Mouse (Mus musculus): ENCODE data around the gene Cacng6. TPM values are rescaled to one million over a fixed set of nuclear protein-coding genes. Genes with fewer than 3 reads are reported as not detected.

Cacng6 gene
- polyA plus RNA-seq (2012; rRNA removed; ENCODE audit: low replicate concordance) = 26.9 TPM in 1 of 2 replicates, not detected in the other

GRCm38 (mm10) chr7:3423895-3424294, at the start of gene Cacng6:
Gene Cacng6, plus strand, starts transcription at chr7:3424195.

DNA sequence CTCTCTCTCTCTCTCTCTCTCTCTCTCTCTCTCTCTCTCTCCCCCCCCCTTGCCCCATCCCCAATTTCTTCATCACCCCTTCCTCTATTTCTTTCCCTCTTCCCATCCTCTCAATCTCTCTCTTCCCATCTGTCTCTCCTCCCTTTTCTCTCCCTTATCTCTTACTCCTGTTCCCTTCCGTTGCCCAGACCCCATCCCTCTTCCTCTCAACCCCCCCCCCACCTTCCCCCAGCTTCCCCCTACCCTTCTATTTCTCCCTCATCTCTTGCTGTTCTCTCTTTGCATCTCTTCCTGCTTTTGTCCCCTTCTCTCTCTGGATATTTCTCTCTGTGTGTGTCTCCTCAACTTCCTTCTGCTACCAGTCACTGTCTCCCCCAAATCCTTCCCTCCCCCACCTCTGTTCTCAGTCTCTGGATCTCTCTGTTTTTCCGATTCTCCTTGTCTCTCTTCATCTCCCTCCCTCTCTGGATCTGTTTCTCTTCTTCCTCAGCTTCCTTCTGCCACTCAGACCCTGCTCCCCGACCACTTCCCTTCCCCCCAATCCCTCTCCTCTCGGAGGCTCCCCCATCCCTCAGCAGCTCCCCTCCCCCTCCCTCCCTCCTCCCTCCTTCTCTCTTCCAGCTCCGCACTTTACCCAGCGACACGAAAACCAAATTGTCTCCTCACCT, 33.4 kb upstream of the Cacng6 start, which contains the start of gene Cacng8:
Gene Cacng8, plus strand, starts transcription at position 271 of the 668 bp plus-strand sequence.

Other genes starting within 250 kb of the Cacng6 start
- gene Nlrp12, start 174.5 kb upstream of the Cacng6 start, polyA plus RNA-seq (2012; rRNA removed; ENCODE audit: low replicate concordance) = 0.01 and 0.20 TPM in 2 replicates
- 398 and 647 TPM in 2 replicates for gene Myadm, start 135.1 kb upstream of the Cacng6 start, polyA plus RNA-seq (2012; rRNA removed; ENCODE audit: low replicate concordance)
- gene Prkcg, start 135.0 kb upstream of the Cacng6 start, polyA plus RNA-seq (2012; rRNA removed; ENCODE audit: low replicate concordance) = 4.4 and 5.7 TPM in 2 replicates
- gene Cacng7, start 91.2 kb upstream of the Cacng6 start, polyA plus RNA-seq (2012; rRNA removed; ENCODE audit: low replicate concordance) = 17.0 and 17.8 TPM in 2 replicates
- 0.09 and 0.54 TPM in 2 replicates for gene Cacng8, start 33.5 kb upstream of the Cacng6 start, polyA plus RNA-seq (2012; rRNA removed; ENCODE audit: low replicate concordance)
- gene Tarm1, start 78.4 kb downstream of the Cacng6 start, polyA plus RNA-seq (2012; rRNA removed; ENCODE audit: low replicate concordance) = 0.36 and 0.72 TPM in 2 replicates
- gene Oscar, start 192.0 kb downstream of the Cacng6 start, polyA plus RNA-seq (2012; rRNA removed; ENCODE audit: low replicate concordance) = 0.49 and 0.59 TPM in 2 replicates
- gene Ndufa3, start 193.2 kb downstream of the Cacng6 start, polyA plus RNA-seq (2012; rRNA removed; ENCODE audit: low replicate concordance) = 235 and 511 TPM in 2 replicates
- 6.4 TPM in 2 replicates for gene Tfpt, start 205.7 kb downstream of the Cacng6 start, polyA plus RNA-seq (2012; rRNA removed; ENCODE audit: low replicate concordance)
- 22.8 and 32.4 TPM in 2 replicates for gene Prpf31, start 205.8 kb downstream of the Cacng6 start, polyA plus RNA-seq (2012; rRNA removed; ENCODE audit: low replicate concordance)
- gene Cnot3, start 221.1 kb downstream of the Cacng6 start, polyA plus RNA-seq (2012; rRNA removed; ENCODE audit: low replicate concordance) = 52.9 and 87.1 TPM in 2 replicates
- gene Leng1, start 241.6 kb downstream of the Cacng6 start, polyA plus RNA-seq (2012; rRNA removed; ENCODE audit: low replicate concordance) = 3.4 and 3.5 TPM in 2 replicates